Mouse (Mus musculus): Measurements from ENCODE around the gene Gpr1.
A peak's percentile ranks its signal among the peaks of the same experiment; 100 is the strongest.
"Not testable (repeated sequence)": the region's sequence is repeated elsewhere in the genome, so short reads cannot be mapped to it uniquely, and the experiment has no call there.

Gene Gpr1

DNA sequence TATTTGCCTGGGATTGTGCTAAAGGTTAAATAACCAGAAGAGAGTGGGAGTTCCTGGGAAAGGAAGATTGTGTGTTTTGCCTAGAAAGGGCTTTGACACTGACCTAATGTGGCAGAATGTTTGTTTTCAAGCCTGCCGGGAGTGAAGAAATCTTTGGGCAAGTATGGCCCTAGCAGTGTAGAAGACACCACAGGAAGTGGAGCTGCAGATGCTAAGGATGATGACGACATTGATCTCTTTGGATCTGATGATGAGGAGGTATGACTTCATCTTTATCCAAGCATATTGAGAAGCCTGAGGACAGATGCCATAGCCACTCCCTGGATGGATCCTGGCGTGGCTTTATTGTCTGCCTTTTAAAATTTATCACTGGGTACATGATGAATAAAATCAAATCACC lies 36.0 kb downstream of the Gpr1 start:
- peak; percentile 29 for DNase-seq

- DNase-seq: peak; percentile 99
Observed at GRCm38 (mm10) chr1:63176604-63177421, 37.5 kb downstream of the Gpr1 start, which contains the start of the genes Eef1b2 and Ndufs1. Eef1b2 (plus strand) TSS chr1:63176825. Ndufs1 (minus strand) TSS chr1:63176833.

GRCm38 (mm10) chr1:63176259-63176603 lies 38.1 kb downstream of the Gpr1 start:
- DNase-seq: no peak

DNA sequence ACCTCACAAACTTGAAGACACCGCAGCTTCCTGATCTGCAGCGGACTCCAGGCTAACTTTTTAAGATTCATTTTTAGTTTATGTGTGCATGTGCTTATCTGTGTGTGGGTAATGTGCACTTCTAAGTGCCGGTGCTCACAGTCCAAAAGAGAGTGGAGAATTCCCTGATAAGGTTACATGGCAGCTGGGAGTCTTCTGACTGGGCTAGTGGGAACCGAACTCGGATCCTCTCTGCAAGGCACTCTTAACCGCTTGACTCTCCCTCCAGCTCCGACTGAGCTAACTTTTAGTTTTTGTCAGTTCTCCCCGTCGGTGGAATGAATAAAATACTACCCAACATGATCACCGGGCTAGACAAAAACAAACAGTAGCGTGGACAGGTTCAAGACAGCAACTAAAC lies 38.5 kb downstream of the Gpr1 start:
- no peak for DNase-seq

GRCm38 (mm10) chr1:63168638-63169037 lies 45.7 kb downstream of the Gpr1 start:
- DNase-seq: no peak

DNA sequence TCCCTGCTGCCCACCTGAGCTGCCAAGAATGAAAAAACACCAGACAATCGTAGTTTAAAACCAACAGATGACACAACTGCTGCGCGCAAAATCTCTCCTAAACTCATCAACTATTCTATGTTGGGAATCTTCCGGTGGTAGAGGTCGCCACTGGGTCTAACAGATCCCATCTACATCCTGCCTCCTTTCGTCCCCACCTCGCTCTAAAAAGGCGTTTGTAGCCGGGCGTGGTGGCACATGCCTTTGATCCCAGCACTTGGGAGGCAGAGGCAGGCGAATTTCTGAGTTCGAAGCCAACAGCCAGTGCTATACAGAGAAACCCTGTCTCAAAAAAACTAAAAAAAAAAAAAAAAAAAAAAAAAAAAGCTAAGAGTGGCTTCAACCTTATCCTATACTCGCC lies 74.1 kb downstream of the Gpr1 start:
- DNase-seq: no peak

GRCm38 (mm10) chr1:63138586-63138985 lies 75.8 kb downstream of the Gpr1 start:
- DNase-seq: not testable (repeated sequence)

DNA sequence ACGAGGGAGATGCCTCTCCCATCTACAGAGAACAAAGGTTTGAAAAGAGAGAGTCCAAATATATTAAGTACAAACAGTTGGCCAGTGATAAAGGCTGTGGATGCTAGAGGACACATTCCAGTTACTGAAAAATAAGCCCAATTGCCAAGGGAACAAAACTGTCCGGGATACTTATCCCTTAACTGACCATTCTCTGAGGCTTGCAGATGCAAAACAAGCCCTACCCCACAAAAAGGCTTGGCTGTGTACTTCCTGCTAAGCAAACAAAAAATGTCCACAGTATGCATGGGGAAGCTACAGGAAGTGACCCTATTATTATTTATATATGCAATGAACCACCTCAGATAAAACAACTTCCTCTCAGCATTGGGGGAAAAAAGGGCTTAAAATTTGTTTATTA lies 76.4 kb downstream of the Gpr1 start:
- no peak for DNase-seq

DNA sequence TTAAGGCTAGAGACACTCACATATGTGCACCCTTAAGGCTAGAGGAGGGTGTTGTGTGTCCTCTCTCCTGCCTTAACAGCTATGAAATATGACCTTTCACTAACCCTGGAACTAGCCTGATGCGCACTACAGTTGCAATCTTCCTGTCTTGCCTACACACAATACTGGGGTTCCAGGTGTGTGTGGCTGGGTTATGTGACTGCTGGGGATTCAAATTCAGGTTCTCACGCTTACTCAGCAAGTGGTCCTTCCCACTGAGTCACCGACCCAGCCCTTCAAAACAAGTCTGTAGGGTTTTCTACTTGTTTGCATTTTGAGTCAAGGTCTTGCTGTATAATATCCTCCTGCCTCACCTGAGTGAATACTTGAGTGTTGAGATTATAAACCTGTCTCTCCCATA lies 79.8 kb downstream of the Gpr1 start:
- no peak for DNase-seq

Measured in cerebellum, adult 9-10 months (tissue).